Mouse (Mus musculus): Measurements from ENCODE around the gene A2ml1.

A2ml1 gene

GRCm38 (mm10) chr6:128549463-128550452 lies 31.6 kb downstream of the A2ml1 start:
- peak; percentile 20 for DNase-seq

GRCm38 (mm10) chr6:128548532-128548931 lies 32.9 kb downstream of the A2ml1 start:
- no peak for DNase-seq

GRCm38 (mm10) chr6:128545402-128545801 lies 36.0 kb downstream of the A2ml1 start:
- DNase-seq, result no peak

GRCm38 (mm10) chr6:128543226-128543625 lies 38.2 kb downstream of the A2ml1 start:
- DNase-seq, result no peak

GRCm38 (mm10) chr6:128535250-128535649 lies 46.2 kb downstream of the A2ml1 start:
- DNase-seq, result no peak

GRCm38 (mm10) chr6:128533296-128533695 lies 48.1 kb downstream of the A2ml1 start:
- DNase-seq, result no peak

GRCm38 (mm10) chr6:128532701-128533100 lies 48.7 kb downstream of the A2ml1 start:
- DNase-seq, result no peak

- no peak for DNase-seq
These were observed 52.9 kb downstream of the A2ml1 start for GRCm38 (mm10) chr6:128528491-128528890.

- DNase-seq, result no peak
These were observed 54.3 kb downstream of the A2ml1 start for GRCm38 (mm10) chr6:128527110-128527509.

GRCm38 (mm10) chr6:128526601-128527000 lies 54.8 kb downstream of the A2ml1 start, which contains the start of gene Pzp:
Gene Pzp, minus strand, starts transcription at chr6:128526720.
- no peak for DNase-seq

- DNase-seq, result no peak
These were observed 55.6 kb downstream of the A2ml1 start for GRCm38 (mm10) chr6:128525801-128526200.

GRCm38 (mm10) chr6:128523360-128523759 lies 58.0 kb downstream of the A2ml1 start:
- no peak for DNase-seq

GRCm38 (mm10) chr6:128519159-128519558 lies 62.2 kb downstream of the A2ml1 start:
- no peak for DNase-seq

GRCm38 (mm10) chr6:128505676-128506236 lies 75.7 kb downstream of the A2ml1 start:
- DNase-seq, result no peak

GRCm38 (mm10) chr6:128504743-128505142 lies 76.7 kb downstream of the A2ml1 start:
- no peak for DNase-seq

- DNase-seq, result no peak
These were observed 86.1 kb downstream of the A2ml1 start for GRCm38 (mm10) chr6:128495346-128495745.

GRCm38 (mm10) chr6:128494646-128495331 lies 86.6 kb downstream of the A2ml1 start:
- no peak for DNase-seq

GRCm38 (mm10) chr6:128491916-128492315 lies 89.5 kb downstream of the A2ml1 start:
- no peak for DNase-seq

GRCm38 (mm10) chr6:128490141-128490540 lies 91.3 kb downstream of the A2ml1 start:
- DNase-seq, result no peak
